Mouse (Mus musculus) gastrocnemius, postnatal 4 days (tissue): Measurements from ENCODE around the gene Ccdc17. TPM values are rescaled to one million over a fixed set of nuclear protein-coding genes. Genes with fewer than 3 reads are reported as not detected.

Source experiments
- DNase-seq, 2 experiments: peaks; one replicate each; pipeline ENCODE4 v3.0.0; 2021 to 2022; ENCODE audit warnings: low spot score in 2 of 2, mixed read lengths in 2 of 2
- long read RNA-seq, 2 experiments: library from polyadenylated mRNA; stranded (forward); transcript quantifications; one replicate each; pipeline ENCODE4 v2.0.0; 2021
- total RNA-seq, 2 experiments: library from RNA; stranded (reverse); gene quantifications; 2 replicates each; pipeline ENCODE4 v1.2.3; 2021

Ccdc17 gene
- 1 to 10 TPM; 4.1 to 4.6 TPM for total RNA-seq
- long read RNA-seq, experiment 1 = 0 reads
- long read RNA-seq, experiment 2, partial matches to known transcripts = 0 of 3 reads
- long read RNA-seq, experiment 2, other reads (novel, unspliced or antisense) = 3 of 3 reads

GRCm38 (mm10) chr4:116596379-116596778 lies at the start of gene Ccdc17:
Gene Ccdc17, plus strand, starts transcription at chr4:116596654.
- DNase-seq = no peak

DNA sequence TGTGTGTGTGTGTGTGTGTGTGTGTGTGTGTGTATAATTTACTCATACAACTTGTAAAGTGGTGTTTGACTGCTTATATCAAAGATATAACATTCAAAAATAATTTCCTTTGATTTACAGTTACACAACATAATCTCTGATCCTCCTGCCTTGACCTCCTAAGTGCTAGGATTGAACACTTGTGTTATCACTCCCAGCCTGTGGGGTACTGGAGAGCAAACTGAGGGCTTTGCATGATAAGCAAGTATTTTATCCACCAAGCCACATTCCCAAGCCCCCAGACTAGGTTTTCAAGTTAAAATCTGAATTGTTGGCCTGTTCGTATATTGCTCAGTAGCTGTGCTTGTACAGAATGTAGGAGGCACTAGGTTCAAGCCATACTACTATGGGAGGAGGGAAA lies 46.0 kb upstream of the Ccdc17 start:
- no peak for DNase-seq

GRCm38 (mm10) chr4:116553035-116553434 lies 43.4 kb upstream of the Ccdc17 start:
- DNase-seq = no peak

DNA sequence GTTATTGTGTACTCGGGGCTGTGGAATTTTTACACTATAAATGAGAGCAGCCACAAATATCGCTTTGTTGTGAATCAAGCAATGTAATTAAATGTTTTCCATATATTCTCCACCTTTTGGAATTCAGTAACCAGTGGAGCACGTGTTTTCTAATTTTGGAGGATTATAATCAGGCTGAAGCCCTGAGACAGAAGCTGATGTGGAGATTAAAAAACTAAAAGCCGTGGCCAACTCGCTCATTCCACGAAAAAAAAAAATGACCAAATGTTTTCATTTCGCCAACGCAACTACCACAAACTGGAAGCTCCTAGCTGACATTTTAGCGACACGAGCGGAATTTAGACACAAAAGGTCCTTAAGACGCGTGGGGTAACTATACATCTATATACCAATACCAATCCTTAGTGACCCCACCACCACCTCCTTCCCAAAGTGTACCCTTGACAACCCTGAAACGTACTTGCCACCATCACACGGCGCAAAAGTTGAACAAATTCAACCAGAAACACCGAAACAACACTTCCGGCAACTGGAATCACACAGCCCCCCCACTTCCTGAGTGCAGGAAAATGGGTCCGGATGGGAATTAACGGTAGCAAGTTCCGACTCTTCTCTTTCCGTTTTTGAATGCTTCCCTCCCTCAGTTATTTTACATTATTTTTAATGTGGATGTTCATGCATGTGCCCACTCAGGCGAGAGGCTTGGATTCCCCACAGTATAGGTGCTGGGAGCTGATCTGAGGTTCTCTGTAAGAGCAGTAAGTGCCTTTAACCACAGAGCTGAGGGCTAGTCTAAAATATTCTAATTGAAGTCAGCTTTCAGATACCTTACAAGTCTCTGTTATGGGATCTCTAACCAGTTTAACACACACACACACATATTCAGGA lies 40.8 kb upstream of the Ccdc17 start, which contains the start of gene Tmem69:
Gene Tmem69, minus strand, starts transcription at position 524 of the 888 bp plus-strand sequence.
- DNase-seq = peak; percentile 40 to 73

- peak; percentile 82 to 93 for DNase-seq
Measured at GRCm38 (mm10) chr4:116556561-116557305, 39.7 kb upstream of the Ccdc17 start.

DNA sequence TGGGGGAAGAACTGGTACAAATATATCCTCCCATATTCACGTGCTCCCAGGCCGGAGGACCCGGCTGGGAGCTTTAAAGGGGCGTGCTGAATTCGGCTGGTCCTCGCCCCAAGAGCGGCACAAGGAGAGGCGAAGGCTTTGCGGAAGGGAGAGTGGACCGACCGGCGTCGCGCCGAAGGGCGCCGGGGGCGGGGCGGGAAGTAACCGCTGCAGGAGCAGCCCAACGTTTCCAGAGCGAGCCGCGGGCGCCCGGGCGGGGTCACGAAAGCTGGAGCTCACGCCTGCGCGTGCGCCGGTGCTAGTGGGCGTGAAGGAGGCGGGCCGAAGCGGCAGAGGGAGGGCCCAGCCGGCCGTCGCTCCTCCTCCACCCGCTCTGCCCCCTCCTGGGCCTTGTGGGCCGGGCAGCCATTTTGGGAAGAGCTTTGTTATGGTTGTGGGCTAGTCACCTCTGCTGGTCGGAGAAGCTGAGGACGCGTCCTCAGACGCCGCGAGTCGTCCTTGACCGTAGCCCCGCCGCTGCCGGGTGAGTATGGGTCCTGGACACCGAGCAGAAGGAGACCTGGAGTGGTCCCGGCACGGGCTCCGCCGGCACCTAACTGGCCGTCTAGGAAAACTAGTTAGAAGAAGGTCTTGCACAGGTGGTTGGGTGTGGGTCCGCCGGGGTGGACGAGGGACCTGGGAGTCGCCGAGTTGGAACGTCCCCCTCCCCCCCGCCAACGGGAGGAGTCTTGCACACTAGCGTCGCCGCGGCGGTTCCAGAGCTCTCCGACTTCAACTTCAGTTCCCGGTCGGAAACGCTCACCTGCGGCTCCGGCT lies 38.9 kb upstream of the Ccdc17 start, which contains the start of gene Gpbp1l1:
Gene Gpbp1l1, plus strand, starts transcription at position 353 of the 816 bp plus-strand sequence.
- DNase-seq = peak; percentile 96 to 98

GRCm38 (mm10) chr4:116558151-116558882 lies 38.1 kb upstream of the Ccdc17 start:
- no peak for DNase-seq

DNA sequence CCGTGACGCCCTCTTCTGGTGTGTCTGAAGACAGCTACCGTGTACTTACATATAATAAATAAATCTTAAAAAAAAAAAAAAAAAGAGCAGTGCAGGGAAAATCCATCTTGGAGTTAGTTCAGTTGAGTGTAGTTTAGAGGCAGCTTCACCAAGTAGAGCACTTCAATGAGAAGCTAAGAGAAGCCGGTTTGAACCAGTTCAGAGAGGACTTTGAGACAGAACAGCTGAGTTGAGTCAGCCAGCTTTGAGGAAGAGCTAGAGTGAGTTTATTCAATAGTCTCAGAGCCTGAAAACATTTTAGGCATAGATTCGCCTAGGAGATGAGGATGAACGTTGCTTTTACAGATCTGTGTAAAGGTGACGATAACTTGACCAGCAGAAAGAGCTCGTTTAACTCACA lies 661 bp upstream of the Ccdc17 start:
- no peak for DNase-seq

DNA sequence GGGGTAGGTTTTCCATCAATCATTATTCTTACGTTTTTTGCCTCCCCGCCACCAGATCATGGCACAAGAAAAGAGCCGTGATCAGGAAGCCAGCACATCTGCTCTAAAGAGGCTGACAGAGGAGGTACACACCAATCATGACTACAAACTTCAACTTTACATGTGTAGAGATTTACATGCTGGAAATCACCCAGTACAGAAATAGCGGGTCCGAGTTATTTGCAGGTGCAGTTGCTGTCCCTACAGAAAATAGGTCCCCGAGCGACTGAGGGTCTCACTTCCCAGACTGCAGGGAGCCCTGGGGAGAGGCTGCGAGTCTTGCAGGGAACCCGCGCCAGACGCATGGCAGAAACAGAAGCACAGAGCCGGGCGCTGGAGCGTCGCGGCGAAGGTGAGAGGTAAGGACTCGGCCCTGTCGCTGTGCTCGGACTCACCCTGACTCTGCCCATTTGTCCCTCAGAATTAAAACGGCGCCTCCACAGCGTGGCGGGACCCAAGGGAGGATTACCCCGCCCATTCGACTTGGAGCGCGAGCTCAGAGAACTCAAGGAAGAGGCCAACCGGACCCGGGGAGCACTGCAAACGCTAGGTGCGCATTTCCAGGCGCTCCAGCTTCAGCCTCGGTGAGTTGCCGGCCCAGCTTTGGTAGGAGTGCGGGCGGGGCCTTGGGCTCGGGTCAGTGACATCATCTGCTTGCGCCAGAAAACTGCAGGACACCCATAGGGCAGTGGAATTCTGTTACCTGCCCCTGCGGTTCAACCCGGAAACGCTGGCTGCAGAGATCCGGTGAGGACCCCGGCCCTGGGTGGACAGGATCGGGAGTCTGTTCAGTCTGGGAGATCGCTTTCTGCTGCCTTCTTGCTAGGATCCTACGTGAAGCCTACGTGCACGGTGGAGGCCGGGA lies 776 bp downstream of the Ccdc17 start:
- DNase-seq = peak; percentile 59 to 83

DNA sequence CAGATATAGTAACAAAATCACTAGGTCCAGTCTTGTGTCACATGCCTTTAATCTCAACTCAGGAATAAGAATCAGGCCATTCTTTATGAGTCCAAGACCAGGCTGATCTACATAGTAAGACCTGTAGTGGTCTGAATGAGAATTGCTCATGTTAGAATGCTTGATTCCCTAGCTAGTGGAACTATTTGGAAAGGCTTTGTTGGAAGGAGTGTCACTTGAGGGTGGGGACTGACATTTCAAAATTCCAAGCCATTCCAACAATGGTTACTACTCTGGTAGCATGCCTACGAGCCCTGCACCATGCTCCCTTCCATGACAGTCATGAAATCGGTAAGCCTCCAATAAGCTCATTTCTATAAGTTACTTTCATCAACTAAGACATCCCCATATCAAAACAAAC lies 16.2 kb downstream of the Ccdc17 start:
- no peak for DNase-seq

DNA sequence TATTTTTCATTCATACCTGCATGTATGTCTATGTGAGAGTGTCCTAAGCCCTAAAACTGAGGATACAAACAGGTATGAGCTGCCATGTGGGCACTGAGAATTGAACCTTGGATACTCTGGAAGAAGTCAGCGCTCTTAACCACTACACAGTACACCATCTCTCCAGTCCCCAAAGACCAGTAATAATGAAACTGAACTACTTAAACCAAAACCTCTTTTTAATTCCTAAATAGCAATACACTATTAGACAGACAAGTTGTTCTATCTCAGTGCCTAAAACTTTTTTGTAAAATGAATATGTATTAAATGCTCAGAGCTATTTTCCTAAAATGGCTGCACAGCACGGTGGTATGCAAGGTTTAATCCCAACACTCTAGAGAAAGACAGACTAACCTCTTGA lies 18.8 kb downstream of the Ccdc17 start:
- no peak for DNase-seq

- no peak for DNase-seq
Measured at GRCm38 (mm10) chr4:116624831-116625230, 28.4 kb downstream of the Ccdc17 start.

GRCm38 (mm10) chr4:116626658-116627358 lies 30.4 kb downstream of the Ccdc17 start:
- peak; percentile 65 to 85 for DNase-seq

- peak; percentile 78 to 90 for DNase-seq
Measured at GRCm38 (mm10) chr4:116627359-116627716, 30.9 kb downstream of the Ccdc17 start.

GRCm38 (mm10) chr4:116627722-116628662 lies 31.5 kb downstream of the Ccdc17 start, which contains the start of gene Nasp:
Gene Nasp, minus strand, starts transcription at chr4:116627941.
- peak; percentile 22 to 73 for DNase-seq

DNA sequence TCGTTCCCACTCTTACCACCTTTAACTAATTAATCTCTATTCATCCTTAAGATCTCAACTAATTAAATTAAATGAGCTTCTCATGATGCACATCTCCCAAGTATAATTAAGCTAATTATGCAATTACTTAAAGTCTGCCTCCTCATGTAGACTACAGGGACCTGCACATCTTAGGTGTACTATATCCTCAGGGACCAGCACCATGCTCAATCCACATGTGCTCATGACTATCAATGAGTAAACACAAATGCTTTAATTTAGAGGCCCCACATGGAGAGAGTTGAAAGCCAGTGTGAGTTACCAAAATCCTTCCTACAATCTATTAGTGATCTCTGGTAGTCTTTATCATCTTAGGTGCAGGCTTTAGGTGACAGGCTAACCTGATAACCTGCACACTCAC lies 38.7 kb downstream of the Ccdc17 start:
- DNase-seq = no peak

- DNase-seq = no peak
Measured at GRCm38 (mm10) chr4:116638821-116639220, 42.4 kb downstream of the Ccdc17 start.
